Mouse (Mus musculus) testis, adult 2 months (tissue): Measurements from ENCODE around the gene 2310009B15Rik. TPM values are rescaled to one million over a fixed set of nuclear protein-coding genes. Genes with fewer than 3 reads are reported as not detected.

Experiments
- H3K27ac ChIP-seq: fragments of 200-500 bp; 2 replicates; pipeline ENCODE4 v1.5.1; 2012; ENCODE audit warnings: low read depth, low read length; ENCODE audit not compliant: control insufficient read depth, insufficient read depth
- H3K27me3 ChIP-seq: fragments of 200-500 bp; 2 replicates; pipeline ENCODE4 v1.6.1; 2012; ENCODE audit warnings: mild to moderate bottlenecking, low read length, moderate library complexity; ENCODE audit not compliant: control insufficient read depth, insufficient read depth
- H3K36me3 ChIP-seq: fragments of 200-500 bp; 2 replicates; pipeline ENCODE4 v1.6.1; 2012; ENCODE audit warnings: mild to moderate bottlenecking, low read length; ENCODE audit not compliant: control insufficient read depth, insufficient read depth
- H3K4me1 ChIP-seq: fragments of 200-500 bp; 2 replicates; pipeline ENCODE4 v1.6.1; 2012; ENCODE audit warnings: low read length; ENCODE audit not compliant: control insufficient read depth, insufficient read depth
- H3K4me3 ChIP-seq: fragments of 200-500 bp; 2 replicates; pipeline ENCODE4 v1.5.1; 2012; ENCODE audit warnings: low read depth, mild to moderate bottlenecking, low read length, moderate library complexity, mixed read lengths; ENCODE audit not compliant: control insufficient read depth
- CTCF ChIP-seq: fragments of 200-500 bp; IDR thresholded peaks from 2 replicates; pipeline ENCODE4 v1.5.1; 2012; ENCODE audit warnings: low read depth, mild to moderate bottlenecking, inconsistent platforms, low read length, moderate library complexity; ENCODE audit not compliant: control insufficient read depth, insufficient read depth, insufficient replicate concordance
- POLR2A ChIP-seq: fragments of 200-500 bp; IDR thresholded peaks from 2 replicates; pipeline ENCODE4 v1.6.1; 2012; ENCODE audit warnings: low read depth, mild to moderate bottlenecking, inconsistent platforms, low read length, moderate library complexity; ENCODE audit not compliant: control insufficient read depth
- polyA plus RNA-seq: library from polyadenylated mRNA; depleted of rRNA; stranded (reverse); fragments of >200 nt; gene quantifications from 2 replicates; pipeline ENCODE4 v1.2.3, GENCODE M21; 2012

2310009B15Rik gene
- polyA plus RNA-seq, 1 experiment: 9.3 TPM

GRCm38 (mm10) chr1:138877470-138878254 is 21.0 kb upstream of the 2310009B15Rik start:
- Histone ChIP-seq H3K27me3 (no peaks in the 10 kb centered on the region), H3K27ac (no peak overlapping the region), H3K4me1 (peaks cover 3% of the 10 kb centered on the region; the same call in 1 of the 2 replicates), H3K36me3 (no peaks in the 10 kb centered on the region), H3K4me3 (no peak overlapping the region)
- TF ChIP-seq POLR2A: no peak
- no peak for TF ChIP-seq CTCF

DNA sequence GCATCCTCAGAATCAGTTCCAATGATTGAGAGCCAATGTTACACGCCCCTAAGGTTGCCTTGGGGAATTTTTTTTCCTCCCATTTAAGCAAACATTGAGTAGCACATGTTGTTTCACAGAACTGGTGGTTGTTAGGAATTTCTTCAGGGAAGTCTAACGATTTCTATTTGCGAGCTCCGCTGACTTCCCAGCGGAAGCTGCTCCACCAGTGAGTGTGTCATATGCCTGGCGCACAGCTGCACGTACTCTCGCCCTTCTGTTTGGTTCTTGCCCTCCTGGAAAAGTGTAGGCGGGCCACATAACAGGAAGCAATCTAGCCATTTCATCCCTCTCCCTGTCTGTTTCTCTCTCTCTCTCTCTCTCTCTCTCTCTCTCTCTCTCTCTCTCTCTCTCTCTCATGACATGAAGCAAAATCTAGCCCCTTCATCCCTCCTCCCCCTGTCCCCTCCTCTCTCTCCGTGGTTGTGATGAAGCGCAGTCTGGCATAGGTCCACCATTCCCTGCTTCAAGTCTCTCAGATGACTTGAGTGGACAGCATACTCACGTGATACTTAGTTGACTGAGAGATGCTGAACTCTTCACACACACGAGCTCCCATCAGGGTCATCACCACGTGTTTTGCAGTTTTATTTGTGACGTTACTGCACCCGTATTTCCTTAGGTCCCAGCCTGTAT is 19.9 kb upstream of the 2310009B15Rik start:
- Histone ChIP-seq H3K36me3 (no peaks in the 10 kb centered on the region), H3K27me3 (no peaks in the 10 kb centered on the region), H3K4me3 (peak overlapping the region; percentile 68), H3K4me1 (peaks cover 3% of the 10 kb centered on the region; the same call in 1 of the 2 replicates), H3K27ac (no peak overlapping the region)
- TF ChIP-seq CTCF (no peak), POLR2A (no peak)

DNA sequence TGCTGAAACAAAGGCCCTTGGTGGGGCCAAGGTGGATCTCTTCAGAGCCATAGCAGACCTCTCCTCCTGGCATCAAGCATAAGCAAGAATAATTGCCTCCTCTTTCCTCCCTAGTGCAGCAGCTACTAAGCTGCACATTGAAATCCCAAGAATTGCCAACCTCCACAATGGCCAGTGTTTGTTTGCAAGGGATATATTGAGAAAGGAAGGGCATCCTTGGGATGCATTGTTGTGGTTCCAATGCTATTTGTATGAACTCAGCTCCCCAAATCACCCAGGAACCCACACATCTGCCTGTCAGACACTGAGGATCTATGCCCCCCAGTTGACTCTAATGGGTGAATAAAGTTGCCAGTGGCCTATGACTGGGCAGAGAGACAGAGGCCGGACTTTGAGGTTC is 5.8 kb downstream of the 2310009B15Rik start:
- H3K4me1 ChIP-seq: peaks cover 8% of the 10 kb centered on the region
- TF ChIP-seq POLR2A (no peak), CTCF (no peak)
- no peaks in the 10 kb centered on the region for H3K36me3 ChIP-seq
- peaks cover 2% of the 10 kb centered on the region; the same call in 1 of the 2 replicates for H3K27me3 ChIP-seq
- H3K4me3 ChIP-seq: no peak overlapping the region
- no peak overlapping the region for H3K27ac ChIP-seq

- no peak overlapping the region for H3K4me3 ChIP-seq
- H3K4me1 ChIP-seq: peaks cover 8% of the 10 kb centered on the region
- H3K27me3 ChIP-seq: peaks cover 2% of the 10 kb centered on the region; the same call in 1 of the 2 replicates
- no peak for TF ChIP-seq CTCF
- no peak overlapping the region for H3K27ac ChIP-seq
- H3K36me3 ChIP-seq: no peaks in the 10 kb centered on the region
These were observed 6.5 kb downstream of the 2310009B15Rik start for GRCm38 (mm10) chr1:138850161-138850539.

DNA sequence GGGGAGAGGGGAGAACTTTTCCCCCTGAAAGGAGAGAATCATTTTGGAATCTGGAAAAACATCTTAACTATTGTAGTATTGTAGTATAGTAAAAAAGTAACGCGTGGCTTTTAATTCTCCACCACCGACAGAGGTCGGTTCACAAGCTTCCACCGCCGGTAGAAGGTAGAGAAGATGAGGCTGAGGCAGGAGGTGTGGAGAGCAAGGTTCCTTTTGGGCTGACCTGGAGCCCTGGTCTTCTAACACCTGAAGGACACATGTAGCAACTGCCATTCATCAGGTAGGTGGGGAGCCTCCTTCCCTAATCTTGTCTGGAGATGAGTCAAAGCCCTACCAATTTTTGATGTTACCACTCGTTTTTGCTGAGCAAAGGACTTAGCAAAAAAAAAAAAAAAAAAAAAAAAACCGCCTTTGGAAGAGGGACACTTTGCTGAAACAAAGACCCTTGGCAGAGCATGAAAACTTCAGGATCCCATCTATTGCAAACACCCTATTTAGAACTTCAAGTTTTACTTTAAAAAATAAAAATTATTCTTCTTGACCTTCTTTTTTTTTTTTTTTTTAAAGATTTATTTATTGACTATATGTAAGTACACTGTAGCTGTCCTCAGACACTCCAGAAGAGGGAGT is 7.0 kb downstream of the 2310009B15Rik start:
- no peak overlapping the region for H3K4me3 ChIP-seq
- no peak overlapping the region for H3K27ac ChIP-seq
- H3K36me3 ChIP-seq: no peaks in the 10 kb centered on the region
- TF ChIP-seq CTCF: no peak
- no peak for TF ChIP-seq POLR2A
- H3K4me1 ChIP-seq: peaks cover 8% of the 10 kb centered on the region
- H3K27me3 ChIP-seq: peaks cover 2% of the 10 kb centered on the region; the same call in 1 of the 2 replicates

DNA sequence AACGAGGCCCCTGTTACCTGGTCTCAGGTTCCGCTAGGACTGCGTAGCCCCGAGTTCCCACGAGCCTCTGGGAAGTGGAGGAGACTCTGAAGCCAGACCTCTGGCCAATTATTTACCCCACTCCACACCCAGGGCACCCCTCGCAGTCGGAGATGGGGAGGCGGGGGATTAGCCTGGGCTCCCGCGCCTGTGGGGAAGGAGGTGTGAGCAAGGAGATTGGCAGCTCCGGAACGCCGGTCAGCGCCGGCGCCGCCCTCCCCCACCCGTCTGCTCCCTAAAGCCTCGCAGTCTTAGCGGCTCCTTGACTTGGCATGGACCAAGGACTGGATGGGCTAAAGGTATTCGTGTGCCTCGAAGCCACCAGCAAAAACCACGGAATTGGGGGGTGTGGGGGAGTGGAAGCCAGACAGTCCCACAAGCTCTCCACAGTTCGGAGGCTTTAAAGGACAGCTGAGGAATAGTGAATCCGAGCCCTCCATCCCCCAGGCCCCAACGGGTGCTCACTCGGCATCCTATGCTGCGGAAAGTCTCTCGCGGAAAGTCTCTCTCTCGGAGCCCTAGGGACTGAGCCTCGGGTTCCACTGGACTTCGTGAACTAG is 8.0 kb downstream of the 2310009B15Rik start, which contains the start of gene Lhx9:
Gene Lhx9, minus strand, starts transcription at position 67 of the 599 bp plus-strand sequence.
- H3K27me3 ChIP-seq: peaks cover 2% of the 10 kb centered on the region; the same call in 1 of the 2 replicates

GRCm38 (mm10) chr1:138848026-138848425 is 8.6 kb downstream of the 2310009B15Rik start:
- Histone ChIP-seq H3K4me3 (peak overlapping the region; percentile 31), H3K27me3 (peaks cover 4% of the 10 kb centered on the region), H3K4me1 (peaks cover 13% of the 10 kb centered on the region), H3K27ac (no peak overlapping the region), H3K36me3 (no peaks in the 10 kb centered on the region)
- TF ChIP-seq CTCF: no peak
- no peak for TF ChIP-seq POLR2A

More for the DNA sequence above, 8.0 kb downstream of the 2310009B15Rik start, which contains the start of gene Lhx9:
- Histone ChIP-seq H3K27ac (no peak within 1 kb of the TSS), H3K4me3 (peak within 1 kb of the TSS; percentile 31), H3K36me3 (no peaks in the 10 kb centered on the region), H3K4me1 (peaks cover 8% of the 10 kb centered on the region)
- no peak for TF ChIP-seq CTCF
- no peak for TF ChIP-seq POLR2A
